Mouse (Mus musculus) liver, postnatal 0 days (tissue): ENCODE measurements around the gene Hist2h4. TPM values are rescaled to one million over a fixed set of nuclear protein-coding genes. Genes with fewer than 3 reads are reported as not detected.
A peak's percentile ranks its signal among the peaks of the same experiment; 100 is the strongest.

Experiments
- ATAC-seq: fragments of 200-750 bp; cut with Nextera tagmentation; 2 replicates; pipeline ENCODE4 v1.8.0; 2017; ENCODE audit warnings: mild to moderate bottlenecking, moderate library complexity
- DNase-seq: peaks from one replicate; pipeline ENCODE4 v3.0.0-alpha.2; 2016
- H3K27ac ChIP-seq: fragments of 300-500 bp; sonication (generic); 2 replicates; pipeline ENCODE4 v1.5.1; 2014; ENCODE audit warnings: antibody characterized with exemption, moderate library complexity, mild to moderate bottlenecking, low read depth
- H3K27me3 ChIP-seq: fragments of 300-500 bp; sonication (generic); 2 replicates; pipeline ENCODE4 v1.6.1; 2014; ENCODE audit warnings: low read length, control low read depth, mixed read lengths; ENCODE audit not compliant: insufficient read depth
- H3K36me3 ChIP-seq: fragments of 300-500 bp; sonication (generic); replicated peaks from 2 replicates; pipeline ENCODE4 v1.6.1; 2014; ENCODE audit warnings: mild to moderate bottlenecking, control low read depth, low read length, moderate library complexity, mixed read lengths; ENCODE audit not compliant: insufficient read depth
- H3K4me1 ChIP-seq: fragments of 300-500 bp; sonication (generic); 2 replicates; pipeline ENCODE4 v1.6.1; 2014; ENCODE audit warnings: antibody characterized with exemption, mild to moderate bottlenecking, control low read depth; ENCODE audit not compliant: insufficient read depth
- H3K4me2 ChIP-seq: fragments of 300-500 bp; sonication (generic); 2 replicates; pipeline ENCODE4 v1.6.1; 2014; ENCODE audit warnings: low read depth, mild to moderate bottlenecking, low read length, moderate library complexity, mixed read lengths
- H3K4me3 ChIP-seq: fragments of 300-500 bp; sonication (generic); 2 replicates; pipeline ENCODE4 v1.5.1; 2014; ENCODE audit warnings: low read depth, low read length
- H3K9ac ChIP-seq: fragments of 300-500 bp; sonication (generic); replicated peaks from 2 replicates; pipeline ENCODE4 v1.6.1; 2014; ENCODE audit warnings: mild to moderate bottlenecking, moderate library complexity
- H3K9me3 ChIP-seq: fragments of 300-500 bp; sonication (generic); 2 replicates; pipeline ENCODE4 v1.6.1; 2016; ENCODE audit warnings: mild to moderate bottlenecking, control low read depth, low read length, mixed read lengths
- CTCF ChIP-seq: sonication (generic); IDR thresholded peaks from 2 replicates; pipeline ENCODE4 v1.5.1; 2016; ENCODE audit warnings: antibody characterized with exemption, low read depth
- EP300 ChIP-seq: IDR thresholded peaks from 2 replicates; pipeline ENCODE4 v1.6.1; 2016; ENCODE audit warnings: antibody characterized with exemption, low read depth, mild to moderate bottlenecking
- WGBS: fragments of 180-500 bp; shearing (Covaris S2); extraction: QIAGEN DNeasy Blood & Tissue Kit; methylation state at CpG from one replicate; pipeline ENCODE4 v1.1.7; 2014; ENCODE audit not compliant: insufficient replicate concordance; 5-methylcytosine and 5-hydroxymethylcytosine counted together
- polyA plus RNA-seq: library from polyadenylated mRNA; unstranded; fragments of >200 nt; fragmentation: Nextera tagmentation; extraction: Ambion mirVana; gene quantifications from 2 replicates; pipeline ENCODE4 v1.2.1, GENCODE M21; 2015

Gene Hist2h4
- polyA plus RNA-seq, 1 experiment from 2014 or later, result 56.7 TPM

DNA sequence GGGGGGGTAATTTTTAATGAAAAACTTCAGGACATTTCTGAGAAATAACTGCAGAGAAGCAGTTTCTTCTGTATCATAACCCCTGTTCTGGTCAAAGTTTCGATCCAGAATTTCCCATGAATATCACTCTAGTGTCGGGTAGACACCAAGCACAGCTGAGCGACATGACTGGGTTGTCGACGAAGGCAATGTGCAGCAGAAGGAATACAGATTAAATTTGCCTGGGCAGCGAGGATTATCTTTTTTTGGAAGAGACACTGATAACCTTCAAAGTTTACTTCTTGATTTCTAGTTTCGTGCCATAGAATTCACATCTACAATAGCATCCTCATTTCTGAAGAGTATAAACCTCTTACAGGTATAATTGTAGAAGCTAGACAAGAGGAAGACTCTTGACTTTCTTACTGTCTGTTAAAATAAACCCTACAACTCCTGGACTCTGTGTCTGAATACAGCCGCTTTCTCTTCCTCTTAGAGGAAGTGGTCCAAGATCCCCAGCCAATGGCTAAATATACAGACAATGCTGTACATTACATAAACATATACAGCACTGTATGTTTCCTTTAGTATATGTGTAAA, 3.1 kb upstream of the Hist2h4 start:
- no peak overlapping the region for H3K4me2 ChIP-seq

GRCm38 (mm10) chr3:96264404-96264949, 1.4 kb upstream of the Hist2h4 start:
- Histone ChIP-seq H3K4me2 (peak overlapping the region; percentile 82), H3K4me1 (peaks cover 32% of the 10 kb centered on the region), H3K9ac (peak overlapping the region; percentile 91), H3K36me3 (no peaks in the 10 kb centered on the region), H3K9me3 (no peaks in the 10 kb centered on the region), H3K27ac (peak overlapping the region; percentile 99), H3K4me3 (peak overlapping the region; percentile 70), H3K27me3 (no peaks in the 10 kb centered on the region)
- DNase-seq (no peak), ATAC-seq (no peak)
- WGBS, result 64% methylated on average over 7 of the region's 7 CpGs
- TF ChIP-seq EP300, result no peak

More for the DNA sequence above, 3.1 kb upstream of the Hist2h4 start:
- Histone ChIP-seq H3K4me1 (peaks cover 36% of the 10 kb centered on the region), H3K27me3 (no peaks in the 10 kb centered on the region), H3K9ac (no peak overlapping the region), H3K9me3 (no peaks in the 10 kb centered on the region), H3K27ac (peak overlapping the region; percentile 62), H3K4me3 (no peak overlapping the region), H3K36me3 (no peaks in the 10 kb centered on the region)
- no peak for DNase-seq
- peak; percentile 69; the same call in 1 of the 2 replicates for TF ChIP-seq EP300
- no peak for TF ChIP-seq CTCF
- no peak for ATAC-seq
- 60% methylated on average over 8 of the region's 8 CpGs for WGBS

GRCm38 (mm10) chr3:96263558-96264403, 670 bp upstream of the Hist2h4 start:
- Histone ChIP-seq H3K4me3 (peak overlapping the region; percentile 70), H3K9me3 (no peaks in the 10 kb centered on the region), H3K9ac (peak overlapping the region; percentile 91), H3K4me1 (peaks cover 32% of the 10 kb centered on the region), H3K36me3 (no peaks in the 10 kb centered on the region), H3K27me3 (no peaks in the 10 kb centered on the region), H3K27ac (peak overlapping the region; percentile 99), H3K4me2 (peak overlapping the region; percentile 82)
- 4% methylated on average over 27 of the region's 27 CpGs for WGBS
- TF ChIP-seq CTCF, result no peak
- TF ChIP-seq EP300, result no peak
- ATAC-seq, result peak; percentile 40
- peak; percentile 65 for DNase-seq

- Histone ChIP-seq H3K9me3 (no peaks in the 10 kb centered on the region), H3K36me3 (no peaks in the 10 kb centered on the region), H3K4me3 (peak overlapping the region; percentile 70), H3K27me3 (no peaks in the 10 kb centered on the region), H3K27ac (peak overlapping the region; percentile 99), H3K4me1 (peaks cover 26% of the 10 kb centered on the region), H3K9ac (peak overlapping the region; percentile 91), H3K4me2 (peak overlapping the region; percentile 82)
- ATAC-seq (peak; percentile 73), DNase-seq (peak; percentile 83)
- no peak for TF ChIP-seq EP300
- TF ChIP-seq CTCF, result no peak
- WGBS, result under 1% methylated on average over 19 of the region's 19 CpGs
Measured at GRCm38 (mm10) chr3:96262216-96262875, 765 bp downstream of the Hist2h4 start.

DNA sequence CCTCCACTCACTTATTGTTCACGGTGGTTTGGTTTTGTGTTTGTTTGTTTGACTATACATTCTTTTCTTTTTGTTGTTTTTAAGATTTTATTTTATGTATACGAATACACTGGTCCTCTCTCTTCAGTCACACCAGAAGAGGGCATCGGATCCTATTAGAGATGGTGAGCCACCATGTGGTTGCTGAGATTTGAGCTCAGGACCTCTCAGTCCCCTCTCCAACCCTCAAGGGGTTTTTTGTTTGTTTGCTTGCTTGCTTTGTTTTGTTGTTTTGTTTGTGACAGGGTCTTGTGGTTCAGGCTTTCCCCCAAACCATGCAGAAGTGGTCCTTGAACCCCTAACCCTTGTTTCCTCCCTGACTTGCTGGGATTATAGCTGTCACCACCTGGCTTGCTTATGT, 1.5 kb downstream of the Hist2h4 start:
- H3K27me3 ChIP-seq, result no peaks in the 10 kb centered on the region
- 65% methylated on average over 3 of the region's 3 CpGs for WGBS
- TF ChIP-seq EP300 (no peak), CTCF (no peak)
- peak overlapping the region; percentile 91; the same call in 1 of the 2 replicates for H3K9ac ChIP-seq
- ATAC-seq, result no peak
- peak overlapping the region; percentile 70 for H3K4me3 ChIP-seq
- DNase-seq, result no peak
- H3K9me3 ChIP-seq, result no peaks in the 10 kb centered on the region
- peak overlapping the region; percentile 99 for H3K27ac ChIP-seq
- peaks cover 26% of the 10 kb centered on the region for H3K4me1 ChIP-seq
- no peaks in the 10 kb centered on the region for H3K36me3 ChIP-seq
- H3K4me2 ChIP-seq, result peak overlapping the region; percentile 82

DNA sequence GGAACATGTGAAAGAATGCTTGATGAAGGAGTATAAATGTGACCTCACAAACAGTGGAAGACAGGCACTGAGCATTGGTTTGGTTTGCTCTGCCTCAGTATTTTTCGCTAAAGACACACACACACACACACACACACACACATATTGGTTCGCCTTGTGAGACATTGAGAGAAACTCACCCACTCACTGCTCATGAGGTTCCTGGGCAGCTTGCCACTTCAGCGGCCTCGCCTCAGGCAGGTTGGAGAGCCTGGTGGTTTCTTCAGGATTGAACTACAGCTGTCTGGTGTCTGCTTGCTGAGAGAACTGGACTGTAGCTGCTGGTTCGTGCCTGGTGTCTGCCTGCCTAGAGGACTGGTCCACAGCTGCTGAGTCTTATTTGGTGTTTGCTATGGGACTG, 2.9 kb downstream of the Hist2h4 start:
- DNase-seq (no peak), ATAC-seq (no peak)
- Histone ChIP-seq H3K4me2 (no peak overlapping the region), H3K9ac (no peak overlapping the region), H3K27ac (no peak overlapping the region), H3K36me3 (no peaks in the 10 kb centered on the region), H3K9me3 (no peaks in the 10 kb centered on the region), H3K4me1 (peaks cover 26% of the 10 kb centered on the region), H3K4me3 (no peak overlapping the region), H3K27me3 (no peaks in the 10 kb centered on the region)
- TF ChIP-seq CTCF, result no peak
- TF ChIP-seq EP300, result no peak
- 87% methylated on average over 5 of the region's 5 CpGs for WGBS
